Mouse (Mus musculus) limb, embryonic 14.5 days (tissue): ENCODE measurements around the gene Copz1. TPM values are rescaled to one million over a fixed set of nuclear protein-coding genes. Genes with fewer than 3 reads are reported as not detected.
A peak's percentile ranks its signal among the peaks of the same experiment; 100 is the strongest.

Experiments
- ATAC-seq: fragments of 200-750 bp; cut with Nextera tagmentation; 2 replicates; pipeline ENCODE4 v1.8.0; 2017; ENCODE audit warnings: low read depth, moderate number of reproducible peaks, moderate TSS enrichment; ENCODE audit not compliant: low FRiP score
- DNase-seq: peaks from one replicate; pipeline ENCODE4 v3.0.0-alpha.2; 2015; ENCODE audit warnings: low spot score
- H3K27ac ChIP-seq: fragments of 300-500 bp; sonication (generic); replicated peaks from 2 replicates; pipeline ENCODE4 v1.5.1; 2014; ENCODE audit warnings: low read depth, mild to moderate bottlenecking, low read length, moderate library complexity, mixed read lengths
- H3K27me3 ChIP-seq: fragments of 300-500 bp; sonication (generic); 2 replicates; pipeline ENCODE4 v1.6.1; 2014; ENCODE audit warnings: low read length, mixed read lengths; ENCODE audit not compliant: control insufficient read depth, insufficient read depth
- H3K36me3 ChIP-seq: fragments of 300-500 bp; sonication (generic); 2 replicates; pipeline ENCODE4 v1.6.1; 2014; ENCODE audit warnings: mild to moderate bottlenecking, low read length, moderate library complexity, mixed read lengths; ENCODE audit not compliant: control insufficient read depth, insufficient read depth
- H3K4me1 ChIP-seq: fragments of 300-500 bp; sonication (generic); 2 replicates; pipeline ENCODE4 v1.6.1; 2014; ENCODE audit warnings: antibody characterized with exemption, low read length, mixed read lengths; ENCODE audit not compliant: control insufficient read depth, insufficient read depth
- H3K4me2 ChIP-seq: fragments of 300-500 bp; sonication (generic); replicated peaks from 2 replicates; pipeline ENCODE4 v1.6.1; 2014; ENCODE audit warnings: low read depth, mild to moderate bottlenecking, low read length, moderate library complexity; ENCODE audit not compliant: severe bottlenecking
- H3K4me3 ChIP-seq: fragments of 300-500 bp; sonication (generic); replicated peaks from 2 replicates; pipeline ENCODE4 v1.5.1; 2014; ENCODE audit warnings: low read length
- H3K9ac ChIP-seq: fragments of 300-500 bp; sonication (generic); 2 replicates; pipeline ENCODE4 v1.6.1; 2014; ENCODE audit warnings: mild to moderate bottlenecking, low read depth, low read length, moderate library complexity; ENCODE audit not compliant: severe bottlenecking
- H3K9me3 ChIP-seq: fragments of 300-500 bp; sonication (generic); 2 replicates; pipeline ENCODE4 v1.6.1; 2016; ENCODE audit warnings: low read length; ENCODE audit not compliant: control insufficient read depth
- POLR2A ChIP-seq: fragments of 200-500 bp; IDR thresholded peaks from 2 replicates; pipeline ENCODE4 v1.8.0; 2012; ENCODE audit warnings: inconsistent platforms, mild to moderate bottlenecking, moderate library complexity, borderline replicate concordance; ENCODE audit not compliant: insufficient read depth, insufficient read length; ENCODE audit errors: extremely low read depth
- WGBS: fragments of 180-500 bp; shearing (Covaris S2); extraction: QIAGEN DNeasy Blood & Tissue Kit; methylation state at CpG from one replicate; pipeline ENCODE4 v1.1.7; 2014; 5-methylcytosine and 5-hydroxymethylcytosine counted together
- polyA plus RNA-seq, 2 experiments: library from polyadenylated mRNA; depleted of rRNA in 1 of 2; stranded (reverse) in 1 of 2; unstranded in 1 of 2; fragments of >200 nt; fragmentation: Nextera tagmentation in 1 of 2; extraction: Ambion mirVana in 1 of 2; gene quantifications; 2 replicates each; pipeline versions ENCODE4 v1.2.1 to v1.2.3; 2012 to 2014

Gene Copz1
- polyA plus RNA-seq, 2 experiments = 200 to 292 TPM

- Histone ChIP-seq H3K9ac (no peak overlapping the region), H3K4me2 (no peak overlapping the region), H3K9me3 (no peaks in the 10 kb centered on the region), H3K27me3 (no peaks in the 10 kb centered on the region), H3K27ac (no peak overlapping the region), H3K4me1 (peaks cover 29% of the 10 kb centered on the region), H3K4me3 (no peak overlapping the region), H3K36me3 (peaks cover 10% of the 10 kb centered on the region)
- 93% methylated on average over 3 of the region's 3 CpGs for WGBS
- TF ChIP-seq POLR2A = no peak
- ATAC-seq (no peak), DNase-seq (no peak)
These were observed 9.1 kb downstream of the Copz1 start for GRCm38 (mm10) chr15:103281465-103282205.

GRCm38 (mm10) chr15:103284066-103284465 is 11.6 kb downstream of the Copz1 start:
- Histone ChIP-seq H3K4me1 (peaks cover 30% of the 10 kb centered on the region), H3K9ac (no peak overlapping the region), H3K36me3 (peaks cover 4% of the 10 kb centered on the region), H3K4me2 (no peak overlapping the region), H3K9me3 (no peaks in the 10 kb centered on the region), H3K4me3 (no peak overlapping the region), H3K27me3 (no peaks in the 10 kb centered on the region), H3K27ac (no peak overlapping the region)
- ATAC-seq (no peak), DNase-seq (no peak)
- WGBS = 62% methylated on average over 3 of the region's 3 CpGs
- no peak for TF ChIP-seq POLR2A

- no peak overlapping the region for H3K27ac ChIP-seq
- DNase-seq (no peak), ATAC-seq (no peak)
- H3K4me3 ChIP-seq = no peak overlapping the region
- no peaks in the 10 kb centered on the region for H3K9me3 ChIP-seq
- TF ChIP-seq POLR2A = no peak
- WGBS = 38% methylated on average over 2 of the region's 2 CpGs
- no peak overlapping the region for H3K4me2 ChIP-seq
- no peaks in the 10 kb centered on the region for H3K27me3 ChIP-seq
- no peak overlapping the region; the same call in 1 of the 2 replicates for H3K9ac ChIP-seq
- peaks cover 7% of the 10 kb centered on the region for H3K36me3 ChIP-seq
- H3K4me1 ChIP-seq = peaks cover 35% of the 10 kb centered on the region
These were observed 12.1 kb downstream of the Copz1 start for GRCm38 (mm10) chr15:103284647-103285046.

- ATAC-seq (no peak), DNase-seq (peak; percentile 67)
- Histone ChIP-seq H3K27me3 (no peaks in the 10 kb centered on the region), H3K9ac (no peak overlapping the region), H3K27ac (peak overlapping the region; percentile 28; the same call in 1 of the 2 replicates), H3K4me2 (no peak overlapping the region), H3K36me3 (peaks cover 9% of the 10 kb centered on the region), H3K4me3 (no peak overlapping the region), H3K4me1 (peaks cover 43% of the 10 kb centered on the region), H3K9me3 (no peaks in the 10 kb centered on the region)
- WGBS = 42% methylated on average over 1 of the region's 1 CpGs
- no peak for TF ChIP-seq POLR2A
These were observed 13.4 kb downstream of the Copz1 start for GRCm38 (mm10) chr15:103285778-103286417.

- no peak for TF ChIP-seq POLR2A
- Histone ChIP-seq H3K27ac (peak overlapping the region; percentile 52), H3K36me3 (peaks cover 34% of the 10 kb centered on the region), H3K27me3 (no peaks in the 10 kb centered on the region), H3K9me3 (no peaks in the 10 kb centered on the region), H3K4me1 (peaks cover 50% of the 10 kb centered on the region), H3K4me2 (no peak overlapping the region), H3K4me3 (no peak overlapping the region), H3K9ac (peak overlapping the region; percentile 21; the same call in 1 of the 2 replicates)
- WGBS = 11% methylated on average over 5 of the region's 5 CpGs
- DNase-seq = no peak
- peak; percentile 38; the same call in 1 of the 2 replicates for ATAC-seq
These were observed 17.1 kb downstream of the Copz1 start for GRCm38 (mm10) chr15:103289600-103289999.
